Mouse (Mus musculus) adrenal gland, postnatal 4 days (tissue): ENCODE data around the gene Zkscan17. TPM values are rescaled to one million over a fixed set of nuclear protein-coding genes. Genes with fewer than 3 reads are reported as not detected.
"Not testable (repeated sequence)": the region's sequence is repeated elsewhere in the genome, so short reads cannot be mapped to it uniquely, and the experiment has no call there.

ENCODE experiments used
- DNase-seq, 2 experiments: peaks; one replicate each; pipeline ENCODE4 v3.0.0; 2021 to 2022; ENCODE audit warnings: low spot score in 2 of 2, mixed read lengths in 2 of 2
- long read RNA-seq, 2 experiments: library from polyadenylated mRNA; stranded (forward); transcript quantifications; one replicate each; pipeline ENCODE4 v2.0.0; 2021
- total RNA-seq, 2 experiments: library from RNA; stranded (reverse); gene quantifications; 2 replicates each; pipeline ENCODE4 v1.2.3; 2021

Zkscan17 gene
- 10 to 100 TPM; 37.3 to 38.1 TPM for total RNA-seq
- long read RNA-seq, experiment 1, full-length matches to known transcripts: 7 of 21 reads
- long read RNA-seq, experiment 1, partial matches to known transcripts: 3 of 21 reads
- long read RNA-seq, experiment 1, other reads (novel, unspliced or antisense): 11 of 21 reads
- long read RNA-seq, experiment 2, full-length matches to known transcripts: 3 of 41 reads
- long read RNA-seq, experiment 2, partial matches to known transcripts: 6 of 41 reads
- long read RNA-seq, experiment 2, other reads (novel, unspliced or antisense): 32 of 41 reads

- DNase-seq: peak in 1 of 2 experiments; percentile 25
Observed at GRCm38 (mm10) chr11:59526472-59527080, at the start of gene Zkscan17. Gene Zkscan17 (minus strand): TSS chr11:59526751.

- not testable (repeated sequence) for DNase-seq
Observed at GRCm38 (mm10) chr11:59576135-59576534, 49.6 kb upstream of the Zkscan17 start, which contains the start of gene Olfr222. Gene Olfr222 (minus strand): TSS chr11:59576235.

- DNase-seq: no peak
Observed at GRCm38 (mm10) chr11:59575726-59576125, 49.2 kb upstream of the Zkscan17 start.

GRCm38 (mm10) chr11:59569306-59569705 lies 42.8 kb upstream of the Zkscan17 start:
- DNase-seq: no peak

GRCm38 (mm10) chr11:59562837-59563236 lies 36.3 kb upstream of the Zkscan17 start:
- DNase-seq: no peak

- no peak for DNase-seq
Observed at GRCm38 (mm10) chr11:59562336-59562735, 35.8 kb upstream of the Zkscan17 start.

- no peak for DNase-seq
Observed at GRCm38 (mm10) chr11:59560906-59561305, 34.4 kb upstream of the Zkscan17 start.

- no peak for DNase-seq
Observed at GRCm38 (mm10) chr11:59554535-59554934, 28.0 kb upstream of the Zkscan17 start.

- DNase-seq: no peak
Observed at GRCm38 (mm10) chr11:59554127-59554526, 27.6 kb upstream of the Zkscan17 start.

GRCm38 (mm10) chr11:59544005-59544404 lies 17.5 kb upstream of the Zkscan17 start:
- DNase-seq: no peak

GRCm38 (mm10) chr11:59543376-59543775 lies 16.8 kb upstream of the Zkscan17 start:
- no peak for DNase-seq

- DNase-seq: no peak
Observed at GRCm38 (mm10) chr11:59542442-59542841, 15.9 kb upstream of the Zkscan17 start.

GRCm38 (mm10) chr11:59541324-59541723 lies 14.8 kb upstream of the Zkscan17 start, which contains the start of gene Nlrp3:
Gene Nlrp3 (plus strand): TSS chr11:59541568.
- DNase-seq: no peak

GRCm38 (mm10) chr11:59540123-59540522 lies 13.6 kb upstream of the Zkscan17 start:
- DNase-seq: no peak

GRCm38 (mm10) chr11:59538387-59538786 lies 11.8 kb upstream of the Zkscan17 start:
- peak in 1 of 2 experiments; percentile 18 for DNase-seq

GRCm38 (mm10) chr11:59537218-59538130 lies 10.9 kb upstream of the Zkscan17 start:
- DNase-seq: no peak

GRCm38 (mm10) chr11:59531562-59531961 lies 5.0 kb upstream of the Zkscan17 start:
- no peak for DNase-seq

- DNase-seq: no peak
Observed at GRCm38 (mm10) chr11:59530870-59531535, 4.5 kb upstream of the Zkscan17 start.

GRCm38 (mm10) chr11:59530221-59530620 lies 3.7 kb upstream of the Zkscan17 start:
- DNase-seq: no peak

- DNase-seq: peak in 1 of 2 experiments; percentile 58
Observed at GRCm38 (mm10) chr11:59525237-59525636, 1.3 kb downstream of the Zkscan17 start.

- no peak for DNase-seq
Observed at GRCm38 (mm10) chr11:59524150-59524549, 2.4 kb downstream of the Zkscan17 start.
